Mouse (Mus musculus): ENCODE measurements around the gene Msi2.

- no peak for TF ChIP-seq GATA1 (IDR thresholded peaks at IDR 0.05; ENCODE audit: borderline replicate concordance, low read length)
- TF ChIP-seq FLI1 (IDR thresholded peaks at IDR 0.05; ENCODE audit: low read length) = no peak
Observed at GRCm38 (mm10) chr11:88720261-88721143, 2.2 kb upstream of the Msi2 start.
